Mouse (Mus musculus): ENCODE results near the gene Ankrd13b.

DNA sequence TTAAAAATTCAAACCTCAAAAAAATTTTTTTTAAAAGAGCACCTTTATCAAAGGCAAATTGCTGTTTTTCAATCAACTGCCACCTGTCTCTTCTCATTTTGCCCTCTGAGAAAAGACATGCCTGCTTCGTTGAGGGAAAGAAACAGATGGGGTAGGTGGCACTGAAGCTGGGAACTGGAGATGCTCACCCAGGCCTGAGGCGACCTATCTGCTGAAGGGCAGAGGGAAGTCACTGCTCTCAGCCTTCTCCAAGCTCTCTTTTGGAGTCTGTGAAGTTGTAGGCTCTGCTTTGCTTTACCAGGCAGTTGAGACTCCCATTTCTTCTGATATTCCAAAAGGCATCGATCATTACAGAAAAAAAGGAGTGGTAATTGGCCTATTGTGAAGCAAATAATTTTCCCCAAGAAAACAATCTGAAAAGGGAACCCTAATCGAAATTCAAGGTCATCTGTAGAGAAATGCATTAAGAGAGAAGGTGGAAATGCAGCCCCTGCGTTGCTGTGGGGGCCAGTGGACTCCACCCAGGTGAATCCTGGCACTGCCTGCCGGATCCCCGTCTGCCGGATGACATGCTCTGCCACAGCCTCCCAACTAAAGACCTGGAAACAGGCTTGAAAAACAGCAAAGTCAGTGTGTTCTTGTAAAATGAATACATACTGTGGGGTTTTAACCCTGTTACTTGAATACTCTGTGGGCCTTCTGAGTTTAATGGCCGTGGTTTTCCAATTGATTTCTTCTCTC, 33.5 kb downstream of the Ankrd13b start:
- TF ChIP-seq ZC3H11A (IDR thresholded peaks at IDR 0.05; ENCODE audit: low read depth, low read length) (no peak), POLR2A (IDR thresholded peaks at IDR 0.05; ENCODE audit: control insufficient read depth in 1 of 2, insufficient read depth in 1 of 2, low read depth in 1 of 2, low read length in 2 of 2, poor library complexity in 1 of 2) (no peak), CTCF (IDR thresholded peaks at IDR 0.05 in 2 of 3, conservative IDR thresholded peaks at IDR 0.05 in 1 of 3; ENCODE audit: control insufficient read depth in 1 of 3, insufficient read depth in 1 of 3, low read depth in 2 of 3, low read length in 3 of 3, poor library complexity in 1 of 3, severe bottlenecking in 1 of 3) (no peak), KAT2A (conservative IDR thresholded peaks at IDR 0.05; ENCODE audit: low read depth, low read length) (no peak), USF2 (IDR thresholded peaks at IDR 0.05; ENCODE audit: borderline replicate concordance in 1 of 2, insufficient read depth in 1 of 2, low read depth in 1 of 2, low read length in 2 of 2) (no peak), POLR2AphosphoS2 (IDR thresholded peaks at IDR 0.05; ENCODE audit: low read length) (no peak), MYB (IDR thresholded peaks at IDR 0.05; ENCODE audit: low read depth, low read length) (no peak), RAD21 (IDR thresholded peaks at IDR 0.05; ENCODE audit: low read depth, low read length) (no peak), ZMIZ1 (IDR thresholded peaks at IDR 0.05; ENCODE audit: low read depth, low read length) (no peak)
